Mouse (Mus musculus): ENCODE measurements around the gene Kcnq5.

- TF ChIP-seq CTCF (IDR thresholded peaks at IDR 0.05; ENCODE audit: low read depth) = no peak
- no peak for TF ChIP-seq EP300 (IDR thresholded peaks at IDR 0.05; ENCODE audit: low read depth)
Observed at GRCm38 (mm10) chr1:21836337-21836736, 125.4 kb downstream of the Kcnq5 start.
